Mouse (Mus musculus) layer of hippocampus, postnatal 36 days (tissue): ENCODE measurements at regions not wholly inside any gene's neighbourhood (a gene's known extent, or its start where the extent isn't known, plus 50 kb on each side); places are given as distances from the start of the nearest gene placed in this dataset.
A peak's percentile ranks its signal among the peaks of the same experiment; 100 is the strongest.
"Not testable (repeated sequence)": the region's sequence is repeated elsewhere in the genome, so short reads cannot be mapped to it uniquely, and the experiment has no call there.

ENCODE experiments used
- DNase-seq, 2 experiments: peaks; one replicate each; pipeline ENCODE4 v3.0.0; 2022

- DNase-seq = no peak
Observed at GRCm38 (mm10) chr15:62279526-62279925, 1356.7 kb upstream of the A1bg start.

GRCm38 (mm10) chr15:62274818-62275217 is 1352.0 kb upstream of the A1bg start:
- no peak for DNase-seq

- DNase-seq = no peak
Observed at GRCm38 (mm10) chr15:62273855-62274488, 1351.2 kb upstream of the A1bg start.

GRCm38 (mm10) chr15:62272755-62273154 is 1349.9 kb upstream of the A1bg start:
- DNase-seq = no peak

GRCm38 (mm10) chr15:62271428-62271827 is 1348.6 kb upstream of the A1bg start:
- no peak for DNase-seq

GRCm38 (mm10) chr15:62268189-62268588 is 1345.4 kb upstream of the A1bg start:
- DNase-seq = no peak

GRCm38 (mm10) chr15:62267536-62267935 is 1344.7 kb upstream of the A1bg start:
- no peak for DNase-seq

GRCm38 (mm10) chr15:62266025-62266424 is 1343.2 kb upstream of the A1bg start:
- DNase-seq = no peak

GRCm38 (mm10) chr15:62265484-62265937 is 1342.7 kb upstream of the A1bg start:
- DNase-seq = no peak

GRCm38 (mm10) chr15:62264966-62265365 is 1342.2 kb upstream of the A1bg start:
- DNase-seq = no peak

GRCm38 (mm10) chr15:62264183-62264582 is 1341.4 kb upstream of the A1bg start:
- no peak for DNase-seq

GRCm38 (mm10) chr15:62262487-62262886 is 1339.7 kb upstream of the A1bg start:
- DNase-seq = no peak

GRCm38 (mm10) chr15:62261520-62261919 is 1338.7 kb upstream of the A1bg start:
- no peak for DNase-seq

- DNase-seq = no peak
Observed at GRCm38 (mm10) chr15:62258611-62259010, 1335.8 kb upstream of the A1bg start.

- peak; percentile 9 to 10 for DNase-seq
Observed at GRCm38 (mm10) chr15:62257955-62258354, 1335.1 kb upstream of the A1bg start.

GRCm38 (mm10) chr15:62257110-62257667 is 1334.4 kb upstream of the A1bg start:
- no peak for DNase-seq

- DNase-seq = no peak
Observed at GRCm38 (mm10) chr15:62255571-62255970, 1332.8 kb upstream of the A1bg start.

- DNase-seq = no peak
Observed at GRCm38 (mm10) chr15:62253724-62254123, 1330.9 kb upstream of the A1bg start.

- not testable (repeated sequence) for DNase-seq
Observed at GRCm38 (mm10) chr15:62252078-62252833, 1329.4 kb upstream of the A1bg start.

- no peak for DNase-seq
Observed at GRCm38 (mm10) chr15:62249436-62249835, 1326.6 kb upstream of the A1bg start.

GRCm38 (mm10) chr15:62246561-62247079 is 1323.8 kb upstream of the A1bg start:
- DNase-seq = no peak

- no peak for DNase-seq
Observed at GRCm38 (mm10) chr15:62245237-62245636, 1322.4 kb upstream of the A1bg start.

- no peak for DNase-seq
Observed at GRCm38 (mm10) chr15:62244819-62245218, 1322.0 kb upstream of the A1bg start.
